Mouse (Mus musculus) 3134 (cell line): ENCODE results near the gene Rplp0.
A peak's percentile ranks its signal among the peaks of the same experiment; 100 is the strongest.
"Not testable (repeated sequence)": the region's sequence is repeated elsewhere in the genome, so short reads cannot be mapped to it uniquely, and the experiment has no call there.

ENCODE experiments used
- DNase-seq: peaks from one replicate; pipeline ENCODE4 v3.0.0-alpha.2; 2011; ENCODE audit warnings: low spot score; ENCODE audit not compliant: insufficient read length; ENCODE audit errors: extremely low read depth

The Rplp0 gene

DNA sequence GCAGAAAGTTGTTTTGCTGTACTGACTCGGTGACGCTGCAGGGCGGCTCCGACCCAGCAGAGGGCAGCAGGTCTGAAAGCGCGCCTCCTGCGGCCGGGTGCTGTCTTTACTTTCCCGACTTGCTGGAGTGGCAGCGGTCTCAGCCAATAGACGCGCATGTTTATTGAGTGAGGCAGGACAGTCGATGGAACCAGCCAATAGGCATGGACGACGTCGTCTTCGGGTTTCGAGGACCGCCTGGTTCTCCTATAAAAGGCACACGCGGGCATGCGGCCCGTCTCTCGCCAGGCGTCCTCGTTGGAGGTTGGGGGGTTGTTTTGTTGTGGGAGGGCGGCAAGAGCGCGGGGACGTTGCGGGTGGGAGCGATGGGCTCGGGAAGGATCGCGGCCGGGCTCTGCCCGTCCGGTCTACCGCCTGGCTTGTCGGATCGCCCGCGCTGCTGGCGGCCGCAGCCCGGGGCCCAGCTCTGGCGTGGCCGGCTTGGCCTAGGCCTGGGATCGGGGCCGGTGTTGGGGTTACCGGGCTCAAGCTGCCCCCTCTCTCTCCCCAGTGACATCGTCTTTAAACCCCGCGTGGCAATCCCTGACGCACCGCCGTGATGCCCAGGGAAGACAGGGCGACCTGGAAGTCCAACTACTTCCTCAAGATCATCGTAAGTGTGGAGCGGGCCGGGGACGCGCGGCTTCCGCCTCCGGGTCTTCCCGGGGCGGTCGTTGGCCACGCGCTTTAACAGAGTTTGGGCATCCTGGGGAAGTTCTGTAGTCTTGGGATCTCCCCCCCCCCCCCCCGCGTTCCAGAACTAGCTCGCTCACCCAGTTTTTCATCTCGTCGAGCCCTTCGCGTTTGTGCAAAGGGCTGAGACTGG lies at the start of gene Rplp0:
Gene Rplp0, plus strand, starts transcription at position 231 of the 865 bp plus-strand sequence.
- peak; percentile 94 for DNase-seq

DNA sequence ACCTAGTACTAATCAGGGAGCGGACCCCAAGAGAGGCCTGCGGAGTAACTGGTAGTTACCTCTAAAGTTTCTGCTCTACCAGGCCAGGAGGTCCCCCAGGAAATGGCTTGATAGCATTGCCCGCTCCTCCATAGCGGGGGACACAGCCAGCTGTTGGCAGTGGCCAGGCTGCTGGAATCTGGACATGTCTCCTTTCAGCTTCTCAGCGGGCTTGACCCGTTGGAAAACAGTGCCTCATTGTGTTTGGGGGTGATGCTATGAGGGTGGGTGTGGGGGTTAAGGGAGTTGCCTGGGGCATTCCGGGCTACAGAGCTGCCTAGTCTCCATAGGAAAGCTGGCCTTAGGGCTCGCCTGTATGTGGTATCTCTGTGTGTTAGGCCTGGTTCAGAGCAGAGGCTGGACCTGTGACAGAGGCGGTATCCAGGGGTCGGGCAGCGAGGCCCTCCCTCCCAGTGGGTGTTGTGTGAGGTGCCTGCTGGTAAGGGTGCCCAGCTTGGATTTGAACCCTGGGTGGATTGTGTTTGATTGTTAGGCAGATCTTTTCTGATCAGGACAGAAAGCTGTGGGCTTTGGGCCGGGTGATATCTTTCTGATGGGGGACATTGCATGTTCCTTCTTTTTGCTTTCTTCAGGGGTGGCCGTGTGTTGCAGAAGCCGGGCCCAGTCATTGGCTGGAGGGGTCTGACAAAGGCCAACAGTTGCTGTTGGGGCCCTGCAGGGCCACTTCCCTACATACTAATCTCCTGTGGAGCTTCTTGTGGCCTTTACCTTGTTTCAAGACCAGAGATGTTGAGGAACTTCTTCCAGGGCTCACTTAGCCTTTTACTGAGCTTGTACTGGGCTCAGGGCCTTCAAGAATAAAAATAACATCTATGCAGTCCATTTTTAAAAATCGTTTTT lies 49.2 kb upstream of the Rplp0 start:
- DNase-seq: no peak

DNA sequence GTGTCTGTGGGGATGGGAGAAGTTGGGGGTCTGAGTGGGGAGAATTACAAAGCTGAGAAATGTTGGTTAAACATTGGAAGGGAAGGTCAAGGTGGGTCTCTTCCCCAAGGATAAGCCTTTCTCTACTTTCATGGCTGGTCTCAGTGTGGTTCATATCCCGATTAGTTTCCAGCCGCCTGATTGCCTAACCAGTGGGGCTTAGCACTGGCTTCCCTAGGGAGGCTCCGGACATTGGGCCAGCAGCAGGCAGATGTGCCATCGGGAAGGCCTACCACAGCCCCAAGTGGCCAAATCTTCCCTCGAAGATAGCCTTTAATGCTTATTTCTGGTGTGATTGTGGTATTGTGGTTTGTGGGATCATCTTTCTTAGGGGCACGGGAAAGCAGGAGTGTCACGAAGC lies 46.9 kb upstream of the Rplp0 start:
- DNase-seq: no peak

GRCm38 (mm10) chr5:115513246-115513645 lies 46.0 kb upstream of the Rplp0 start:
- DNase-seq: no peak

DNA sequence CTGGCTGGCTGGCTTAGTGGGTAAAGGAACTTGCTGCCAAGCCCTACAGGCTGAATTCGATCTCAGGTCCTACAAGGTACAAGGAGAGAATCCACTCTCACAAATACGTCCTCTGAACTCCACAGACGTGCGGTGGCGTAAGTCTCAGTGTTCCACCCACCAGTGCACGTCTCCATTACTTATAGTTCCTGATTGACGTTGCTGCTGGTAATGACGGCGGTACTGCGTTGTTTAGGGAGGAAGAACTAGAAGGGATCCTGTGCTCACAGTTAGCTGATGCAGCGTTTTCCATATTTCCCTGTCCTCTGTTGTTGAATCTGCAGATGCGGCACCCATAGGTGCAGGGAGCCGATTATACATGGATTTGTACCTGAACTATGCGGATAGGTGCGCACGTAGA lies 45.5 kb upstream of the Rplp0 start:
- no peak for DNase-seq

GRCm38 (mm10) chr5:115514346-115514745 lies 44.9 kb upstream of the Rplp0 start:
- no peak for DNase-seq

DNA sequence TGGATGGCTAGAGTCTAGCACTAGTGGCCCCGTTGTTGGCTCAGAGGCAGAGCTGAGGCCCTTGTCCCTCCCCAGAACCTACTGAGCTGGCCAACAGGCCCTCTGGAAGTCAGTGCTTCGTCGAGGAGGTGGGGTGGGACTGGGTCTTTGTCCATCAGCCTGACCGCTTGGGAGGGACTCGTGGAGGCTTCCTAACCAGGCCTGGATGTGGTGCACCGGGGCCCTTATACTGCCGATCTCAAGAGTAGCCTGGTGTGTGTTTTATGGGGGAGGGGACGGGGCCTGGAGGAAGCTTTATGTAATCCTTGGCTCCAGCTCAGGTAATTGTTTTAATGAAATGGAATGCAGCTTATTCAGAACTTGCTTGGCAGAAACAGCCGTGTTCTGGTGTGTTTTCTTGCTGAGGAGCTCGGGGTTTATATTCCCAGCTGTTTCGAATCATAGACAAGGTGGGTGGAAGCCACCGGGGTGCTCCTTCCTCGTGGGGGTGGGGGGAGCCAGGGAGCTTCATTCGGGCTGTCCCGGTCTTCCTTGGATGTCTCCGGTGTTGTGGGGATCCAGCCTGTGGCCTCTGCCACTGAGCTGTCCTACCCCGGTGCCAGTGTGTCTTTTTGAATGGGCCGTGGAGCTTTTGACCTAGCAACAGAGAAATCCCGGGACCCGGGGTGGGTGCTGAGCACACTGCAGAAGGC lies 44.2 kb upstream of the Rplp0 start:
- DNase-seq: peak; percentile 63

- DNase-seq: no peak
These were observed 43.0 kb upstream of the Rplp0 start for GRCm38 (mm10) chr5:115516081-115516907.

GRCm38 (mm10) chr5:115516908-115517307 lies 42.4 kb upstream of the Rplp0 start:
- DNase-seq: no peak

DNA sequence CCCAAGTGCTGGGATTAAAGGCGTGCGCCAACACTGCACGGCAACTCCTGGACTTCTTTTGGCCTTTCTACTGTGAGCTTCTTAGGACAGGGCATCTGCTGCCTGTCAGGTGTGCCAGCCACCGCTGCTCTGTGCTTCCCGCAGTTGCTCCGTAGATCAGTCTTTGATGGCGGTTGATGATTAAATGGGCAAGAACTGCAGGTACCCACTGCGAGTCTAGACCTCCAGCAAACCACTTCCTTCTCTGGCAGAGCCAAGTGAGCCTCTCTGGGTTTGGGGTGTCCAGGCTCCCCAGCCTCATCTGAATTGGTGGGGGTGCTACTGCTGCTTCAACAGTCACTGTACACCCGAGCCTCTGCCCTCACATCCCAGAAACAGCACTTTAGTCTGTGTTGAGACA lies 41.8 kb upstream of the Rplp0 start:
- DNase-seq: no peak

GRCm38 (mm10) chr5:115518214-115518613 lies 41.1 kb upstream of the Rplp0 start:
- DNase-seq: not testable (repeated sequence)

- DNase-seq: no peak
These were observed 38.9 kb upstream of the Rplp0 start for GRCm38 (mm10) chr5:115520325-115520869.

DNA sequence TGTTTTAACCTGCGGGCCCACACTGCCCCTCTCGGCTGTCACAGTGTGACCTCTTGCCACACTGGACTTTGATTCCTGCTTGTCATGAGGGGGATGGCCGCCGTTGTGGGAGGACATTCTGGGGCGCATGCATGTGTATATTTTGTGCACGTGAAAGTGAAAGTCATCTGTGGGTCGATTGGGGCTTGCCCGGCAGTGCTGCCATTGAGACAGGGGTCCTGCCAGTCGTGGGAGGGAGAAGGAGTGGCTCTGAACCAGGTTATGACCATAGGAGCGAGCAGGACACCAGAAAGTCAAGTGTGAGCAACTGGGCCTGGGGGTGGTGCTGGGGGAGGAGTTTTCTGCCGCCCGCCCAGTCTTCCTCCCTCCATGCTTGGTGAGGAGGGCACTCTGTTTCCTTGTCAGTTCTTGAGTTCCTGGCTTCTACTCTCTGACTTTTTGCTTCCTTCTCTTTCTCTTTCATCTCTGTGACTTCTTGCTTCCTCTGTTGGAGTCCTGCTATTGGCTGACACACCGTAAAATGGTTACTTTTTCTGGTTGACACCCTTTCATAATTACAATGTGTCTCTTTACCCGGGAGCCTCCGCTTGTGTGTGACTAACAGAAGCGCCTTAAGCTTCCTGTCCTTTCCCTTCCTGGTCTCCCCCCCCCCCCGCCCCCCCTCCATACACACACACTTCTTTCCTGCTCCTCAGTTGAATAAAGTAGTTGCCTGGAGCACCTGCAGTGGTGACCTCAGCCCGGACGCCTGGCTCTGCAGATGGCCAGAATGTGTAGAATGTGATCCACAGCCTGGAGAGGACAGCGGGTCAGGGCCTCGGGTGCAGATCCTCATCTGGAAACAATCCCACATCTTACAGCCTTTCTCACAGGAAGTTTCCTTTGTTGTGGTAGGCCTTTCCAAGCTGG lies 37.5 kb upstream of the Rplp0 start:
- peak; percentile 55 for DNase-seq

DNA sequence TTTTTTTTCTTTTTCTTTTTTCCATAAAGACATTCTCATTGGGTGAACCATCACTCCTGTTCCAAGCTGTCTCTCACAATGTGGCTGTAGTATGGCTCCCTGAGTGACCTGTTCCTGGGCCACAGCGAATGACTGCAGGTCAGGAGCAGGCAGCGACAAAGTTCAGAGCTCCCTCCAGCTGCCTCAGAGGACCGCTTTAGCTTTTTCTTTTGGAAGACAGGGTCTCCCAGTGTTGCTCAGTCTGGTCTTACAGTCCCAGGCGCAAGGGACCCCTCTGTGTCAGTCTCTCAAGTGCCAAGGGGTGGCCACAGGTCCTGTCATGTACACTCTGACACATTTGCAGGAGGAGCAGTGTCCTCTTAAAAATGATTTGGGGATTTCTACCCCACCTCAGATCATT lies 36.7 kb upstream of the Rplp0 start:
- DNase-seq: no peak

GRCm38 (mm10) chr5:115522981-115523499 lies 36.2 kb upstream of the Rplp0 start:
- DNase-seq: no peak

DNA sequence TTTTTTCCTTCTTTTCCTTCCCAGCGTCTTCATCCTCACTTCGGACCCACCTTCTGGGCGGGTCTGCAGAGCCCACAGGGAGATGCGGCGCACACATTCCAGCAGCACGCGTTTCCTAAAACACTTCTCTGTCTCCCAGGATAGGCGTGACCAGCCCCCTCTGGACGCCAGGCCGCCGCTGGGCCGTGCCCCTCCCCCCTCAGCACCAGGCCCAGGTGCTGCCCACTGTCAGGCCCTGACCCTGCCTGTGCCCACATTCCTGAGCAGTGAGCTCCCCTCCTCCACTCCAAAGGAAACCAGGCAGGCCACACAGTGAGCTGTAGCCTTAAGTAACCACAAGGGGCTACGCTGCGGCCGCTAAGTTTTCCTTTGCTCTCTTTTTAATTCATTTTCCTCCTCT lies 35.3 kb upstream of the Rplp0 start:
- DNase-seq: no peak

DNA sequence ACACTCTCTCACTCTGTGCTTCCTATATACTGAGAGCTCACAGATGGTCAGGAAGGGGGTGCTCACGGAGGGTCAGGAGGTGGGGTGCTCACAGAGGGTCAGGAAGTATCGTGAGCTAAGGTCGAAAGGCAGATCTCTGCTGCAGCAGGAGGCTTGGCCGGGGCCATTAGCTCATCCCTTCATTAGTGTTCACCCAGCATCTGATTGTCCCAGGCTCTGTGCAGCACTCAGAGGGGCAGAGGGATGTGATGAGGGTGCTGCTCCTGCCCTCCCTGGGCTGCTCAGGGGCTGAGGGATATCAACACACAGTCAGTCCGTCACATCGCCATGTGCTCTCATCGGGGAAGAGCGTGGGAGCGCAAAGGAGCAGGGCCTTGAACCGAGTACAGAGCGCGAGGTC lies 34.8 kb upstream of the Rplp0 start:
- no peak for DNase-seq

- no peak for DNase-seq
These were observed 33.9 kb upstream of the Rplp0 start for GRCm38 (mm10) chr5:115525416-115525815.

DNA sequence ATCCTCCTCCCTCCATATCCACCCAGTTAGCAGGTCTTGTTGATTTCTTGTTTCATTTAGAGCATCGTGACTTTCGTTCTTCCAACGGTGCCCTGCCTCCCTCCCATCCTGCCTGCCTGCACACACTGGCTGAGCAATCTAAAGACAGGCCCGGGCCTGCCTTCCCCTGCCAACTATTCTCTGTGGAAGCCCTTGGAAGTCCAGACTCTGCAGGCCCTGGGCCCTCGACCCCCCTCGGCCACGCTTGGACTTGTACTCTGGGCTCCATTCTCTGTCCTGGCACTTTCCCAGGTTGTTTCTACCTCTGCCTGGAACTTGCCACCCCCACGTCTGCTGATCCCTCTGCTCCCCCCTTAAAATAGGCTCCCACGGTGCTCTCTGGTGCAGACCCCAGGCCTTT lies 33.3 kb upstream of the Rplp0 start:
- DNase-seq: no peak
